Mouse (Mus musculus) ZHBTc4 (cell line): ENCODE measurements around the gene Sag.
"Not testable (repeated sequence)": the region's sequence is repeated elsewhere in the genome, so short reads cannot be mapped to it uniquely, and the experiment has no call there.

Experiments used
- DNase-seq: peaks from one replicate; pipeline ENCODE4 v3.0.0-alpha.2; 2011; ENCODE audit warnings: low read depth, low spot score

Gene Sag

GRCm38 (mm10) chr1:87824420-87824995 lies 21.0 kb downstream of the Sag start:
- no peak for DNase-seq

DNA sequence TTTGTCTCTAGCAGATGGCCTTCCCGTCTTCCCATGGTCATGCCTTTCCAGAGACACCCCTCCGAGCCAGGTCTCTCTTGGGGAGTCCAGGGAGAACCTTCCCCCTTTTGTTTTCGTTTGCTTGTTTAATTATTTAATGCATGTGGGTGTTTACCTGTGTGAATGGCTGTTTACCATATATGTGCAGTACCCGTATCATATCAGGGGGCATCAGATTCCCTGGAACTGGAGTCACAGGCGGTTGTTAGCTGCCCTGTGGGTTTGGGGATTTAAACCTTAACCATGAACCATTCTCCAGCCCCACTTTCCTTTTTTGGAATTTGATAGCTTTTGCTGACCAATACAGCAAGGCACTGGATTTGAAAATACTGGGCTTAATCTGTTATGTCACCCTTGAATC lies 21.8 kb downstream of the Sag start:
- DNase-seq = peak; percentile 51

DNA sequence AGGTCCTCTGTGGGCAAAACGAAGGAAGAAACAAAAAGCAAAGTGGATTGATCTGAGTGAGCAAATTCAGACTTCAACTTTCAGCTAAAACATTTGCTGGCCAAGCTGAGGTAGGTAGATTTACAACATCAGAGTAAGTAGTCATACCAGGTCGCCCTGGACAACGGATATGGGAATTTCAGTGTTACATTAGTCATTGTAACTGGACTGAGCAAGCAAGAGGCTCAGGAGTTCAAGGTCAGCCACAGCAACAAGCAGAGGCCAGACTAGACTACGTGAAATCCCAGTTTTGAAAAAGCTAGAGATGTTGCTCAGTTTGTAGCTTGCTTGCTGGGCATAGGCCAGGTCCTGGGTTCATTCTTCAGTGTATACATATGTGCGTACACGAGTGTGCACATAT lies 22.5 kb downstream of the Sag start:
- DNase-seq = no peak

DNA sequence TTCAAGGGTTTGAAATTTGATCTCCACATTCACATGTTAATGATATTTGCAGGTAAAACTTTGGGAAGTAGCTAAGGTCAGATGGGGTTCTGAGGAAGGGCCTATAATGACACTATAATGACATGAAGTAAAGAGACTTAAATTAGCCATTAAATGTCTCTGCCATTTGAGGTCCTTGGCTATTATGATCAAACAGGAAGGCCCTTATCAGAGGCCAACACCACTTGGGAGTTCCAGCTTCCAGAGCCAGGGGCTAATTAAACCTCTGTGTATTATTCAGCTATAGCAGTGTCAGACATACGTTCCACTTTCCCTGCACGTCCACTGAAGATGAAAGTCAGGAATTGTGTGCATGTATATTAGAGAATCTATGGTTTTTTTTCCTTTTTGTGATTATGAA lies 23.0 kb downstream of the Sag start:
- DNase-seq = no peak

DNA sequence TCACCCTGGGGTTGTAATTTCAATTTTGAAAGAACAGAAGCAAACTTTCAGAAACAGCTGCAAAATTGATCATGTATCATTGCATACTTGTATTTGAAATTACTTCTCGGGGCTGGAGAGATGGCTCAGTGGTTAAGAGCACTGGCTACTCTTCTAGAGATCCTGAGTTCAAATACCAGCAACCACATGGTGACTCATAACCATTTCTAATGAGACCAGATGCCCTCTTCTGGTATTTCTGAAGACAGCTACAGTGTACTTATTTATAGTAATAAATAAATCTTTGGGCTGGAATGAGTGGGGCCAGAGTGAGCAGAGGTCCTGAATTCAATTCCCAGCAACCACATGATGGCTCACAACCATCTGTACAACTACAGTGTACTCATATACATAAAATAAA lies 24.0 kb downstream of the Sag start:
- DNase-seq = not testable (repeated sequence)

DNA sequence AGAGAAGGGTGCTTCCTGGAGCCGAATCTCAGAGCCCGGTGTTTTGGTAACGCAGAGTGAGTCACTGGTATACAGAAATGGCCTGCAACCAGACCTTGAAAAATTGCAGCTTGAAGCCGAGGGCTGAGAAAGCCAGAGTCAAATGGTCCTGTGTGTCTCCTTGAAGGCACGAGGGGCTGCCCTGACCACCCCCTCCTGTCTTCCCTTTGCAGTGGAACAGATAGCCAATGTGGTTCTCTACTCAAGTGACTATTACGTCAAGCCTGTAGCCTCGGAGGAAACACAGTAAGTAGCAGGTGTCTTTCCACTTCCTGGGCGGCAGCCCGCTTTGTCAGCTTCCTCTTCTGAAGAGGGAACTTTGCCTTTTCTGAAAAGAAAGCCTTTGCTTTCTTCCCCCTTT lies 24.7 kb downstream of the Sag start:
- DNase-seq = no peak

DNA sequence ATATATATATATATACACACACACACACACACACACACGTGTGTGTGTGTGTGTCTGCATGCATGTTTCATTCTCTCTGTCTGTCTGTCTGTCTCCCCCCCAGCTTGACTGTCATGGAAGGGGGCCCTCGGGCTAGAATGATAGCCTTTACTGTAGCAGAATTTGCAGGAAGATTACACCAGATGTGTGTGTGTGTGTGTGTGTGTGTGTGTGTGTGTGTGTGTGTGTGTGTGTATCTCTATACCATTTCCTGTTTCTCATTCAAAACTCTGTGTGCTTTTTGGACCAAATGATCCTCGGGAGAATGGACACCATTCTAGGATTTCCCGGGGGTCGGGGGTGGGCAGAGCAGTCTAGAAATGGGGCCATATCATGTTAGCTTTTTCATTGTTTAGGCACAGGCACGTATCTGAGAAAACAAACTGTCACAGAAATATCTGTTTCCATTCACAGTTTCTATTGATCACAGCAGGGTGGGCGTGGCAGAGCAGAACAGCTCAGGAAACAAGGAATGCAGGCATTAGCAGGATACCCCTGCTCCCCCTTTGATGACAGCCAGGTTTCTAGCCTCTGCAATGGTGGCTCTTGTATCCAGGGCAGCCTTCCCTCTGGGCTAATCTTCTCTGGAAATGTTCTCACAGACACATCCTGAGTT lies 25.6 kb downstream of the Sag start:
- DNase-seq = peak; percentile 6

DNA sequence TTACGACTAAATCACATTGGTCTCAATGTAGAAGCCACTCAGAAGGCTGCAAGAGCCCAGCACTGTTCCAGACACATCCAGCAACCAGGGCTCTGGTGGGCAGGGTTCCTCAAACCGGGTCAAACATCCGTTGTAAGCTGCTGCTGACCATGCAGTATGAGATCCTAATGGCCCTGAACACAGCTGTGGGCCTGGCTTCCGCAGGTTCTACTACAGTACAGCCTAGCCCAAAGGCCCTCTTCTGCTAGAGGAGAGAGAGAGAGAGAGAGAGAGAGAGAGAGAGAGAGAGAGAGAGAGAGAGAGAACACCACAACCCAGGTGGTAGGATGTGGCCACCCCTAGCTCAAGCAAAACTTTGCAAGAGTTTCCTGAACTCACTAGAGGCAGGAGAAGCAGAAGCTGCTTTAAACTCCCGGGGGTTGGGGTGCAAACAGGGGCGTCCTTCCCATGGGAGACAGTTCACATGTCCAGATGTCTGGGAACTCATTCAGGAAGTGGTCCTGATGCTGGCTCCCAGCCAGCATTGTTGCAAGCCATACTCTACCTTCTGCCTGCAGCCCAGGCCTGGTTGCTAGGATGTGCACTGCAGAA lies 26.2 kb downstream of the Sag start:
- no peak for DNase-seq

DNA sequence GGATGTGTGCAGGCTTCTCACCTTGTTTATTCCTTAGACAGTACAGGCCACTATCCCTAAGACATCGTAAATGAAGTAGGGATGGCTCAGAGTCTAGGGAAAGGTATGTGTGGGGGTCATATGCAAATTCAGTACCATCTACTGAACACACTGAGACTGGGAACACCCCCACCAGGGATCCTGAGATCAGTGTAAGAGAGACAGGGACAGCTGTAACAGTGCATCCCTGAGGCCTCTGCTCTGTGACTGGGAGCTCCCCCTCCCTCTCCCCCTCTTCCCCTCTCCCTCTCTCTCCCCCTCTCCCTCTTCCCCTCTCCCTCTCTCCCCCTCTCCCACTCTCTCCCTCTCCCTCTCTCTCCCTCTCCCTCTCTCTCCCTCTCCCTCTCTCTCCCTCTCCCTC lies 33.0 kb downstream of the Sag start:
- DNase-seq = no peak

DNA sequence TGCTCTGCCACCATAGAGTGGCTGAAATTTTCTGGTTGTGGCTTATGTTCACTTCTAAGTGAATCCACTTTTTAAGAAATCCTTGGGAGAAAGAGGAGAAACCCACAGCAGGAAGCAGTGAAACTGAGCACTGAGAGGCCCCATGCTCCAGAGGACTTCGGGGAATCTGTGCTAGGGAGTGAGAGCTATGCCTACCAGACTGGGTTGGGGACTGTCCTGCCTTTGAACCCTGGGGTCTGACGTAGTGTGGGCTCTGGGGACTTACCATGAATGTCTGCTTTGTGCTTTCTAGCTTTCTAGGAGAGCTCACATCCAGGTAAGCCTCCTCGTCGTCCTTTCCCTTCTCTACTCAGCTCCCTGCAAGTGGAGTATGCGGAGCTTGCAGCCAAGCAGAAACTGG lies 33.5 kb downstream of the Sag start:
- DNase-seq = no peak

GRCm38 (mm10) chr1:87840411-87841208 lies 37.1 kb downstream of the Sag start:
- peak; percentile 10 for DNase-seq

GRCm38 (mm10) chr1:87846801-87847474 lies 43.5 kb downstream of the Sag start:
- no peak for DNase-seq

- no peak for DNase-seq
These were observed 44.1 kb downstream of the Sag start for GRCm38 (mm10) chr1:87847475-87848168.

DNA sequence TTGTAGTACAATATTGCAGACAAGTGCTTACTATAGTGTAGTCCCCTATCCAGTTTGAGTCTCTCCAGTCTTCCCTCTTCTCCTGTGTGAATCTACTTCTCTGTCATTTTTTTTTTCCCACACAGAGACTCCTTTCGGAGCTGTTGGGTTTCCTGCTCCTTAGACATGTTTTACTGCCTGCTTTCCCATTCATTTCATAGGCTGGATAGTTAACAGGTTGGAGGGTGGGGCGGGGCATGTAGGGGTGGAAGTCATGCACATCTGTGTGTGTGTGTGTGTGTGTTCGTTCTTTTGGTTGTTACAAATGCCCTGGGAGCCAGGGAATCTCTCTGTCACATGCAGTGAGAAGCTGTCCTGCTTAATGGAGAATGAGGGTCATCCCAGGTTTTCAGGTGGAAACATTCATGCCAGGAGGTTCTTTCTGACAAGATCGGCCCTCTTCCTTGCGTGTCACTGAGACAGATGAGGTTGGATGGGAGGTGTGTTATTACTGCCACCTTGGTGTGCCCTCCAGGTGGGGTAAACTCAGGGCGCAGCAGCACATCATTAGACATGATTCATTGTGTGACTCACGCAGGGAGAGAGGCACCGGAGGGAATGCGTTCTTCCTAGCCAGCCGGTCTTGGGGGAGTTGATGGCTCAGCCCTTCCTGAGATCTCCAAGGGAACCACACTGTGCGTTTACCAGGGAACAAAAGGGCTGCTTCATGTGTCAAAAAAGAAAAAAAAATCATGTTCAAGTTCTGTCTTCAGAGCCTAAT lies 44.9 kb downstream of the Sag start:
- DNase-seq = no peak

DNA sequence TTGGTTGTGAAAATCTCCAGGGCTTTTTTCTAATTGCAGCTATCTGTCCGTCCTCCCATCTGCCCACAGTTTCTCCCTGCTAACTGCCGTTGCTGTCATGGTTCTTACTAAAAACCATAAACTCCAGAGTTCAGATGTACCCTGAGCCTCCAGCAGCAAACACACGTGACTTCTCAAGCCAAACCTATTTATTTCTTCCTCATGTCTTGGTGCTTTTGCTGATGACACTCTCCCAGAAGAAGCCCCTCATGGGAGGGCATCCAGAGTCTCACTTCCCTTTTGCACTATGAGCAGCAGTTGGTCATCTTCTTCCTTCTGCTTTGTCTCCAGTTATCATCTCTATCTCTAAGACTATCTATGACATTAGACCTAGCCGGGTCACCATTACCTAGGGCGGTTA lies 45.8 kb downstream of the Sag start:
- no peak for DNase-seq

DNA sequence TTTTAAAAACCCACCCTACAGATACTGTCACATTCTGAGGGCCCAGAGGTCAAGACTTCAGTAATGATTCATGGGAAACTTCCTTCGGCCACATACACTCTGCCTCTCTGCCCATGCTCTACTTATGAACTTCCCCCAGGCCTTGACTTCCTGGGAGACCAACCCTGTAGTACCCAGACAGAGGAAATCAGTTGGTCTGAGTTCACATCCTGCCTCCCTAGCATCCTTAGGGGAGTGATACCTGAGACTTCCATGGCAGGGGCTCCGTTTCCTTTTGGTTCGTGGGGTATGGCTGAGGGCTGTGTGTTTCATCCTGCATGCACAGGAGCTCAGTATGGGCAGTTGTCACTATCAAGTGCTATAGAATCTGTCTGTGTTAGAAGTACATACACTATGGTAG lies 47.9 kb downstream of the Sag start:
- DNase-seq = no peak

- DNase-seq = no peak
These were observed 48.8 kb downstream of the Sag start for GRCm38 (mm10) chr1:87852081-87852790.

GRCm38 (mm10) chr1:87852892-87853600 lies 49.6 kb downstream of the Sag start, which contains the start of gene Dgkd:
Gene Dgkd (plus strand): TSS chr1:87853287.
- DNase-seq = peak; percentile 88
